Mouse (Mus musculus) kidney, embryonic 14.5 days (tissue): ENCODE results near the gene Mypn. TPM values are rescaled to one million over a fixed set of nuclear protein-coding genes. Genes with fewer than 3 reads are reported as not detected.

Experiments used
- ATAC-seq: fragments of 200-750 bp; cut with Nextera tagmentation; 2 replicates; pipeline ENCODE4 v1.8.0; 2017; ENCODE audit warnings: moderate number of reproducible peaks, mild to moderate bottlenecking, moderate TSS enrichment, moderate library complexity; ENCODE audit not compliant: low FRiP score, low TSS enrichment
- H3K27ac ChIP-seq: fragments of 300-500 bp; sonication (generic); 2 replicates; pipeline ENCODE4 v1.5.1; 2014; ENCODE audit warnings: low read depth, mild to moderate bottlenecking, low read length, moderate library complexity, mixed read lengths
- H3K27me3 ChIP-seq: fragments of 300-500 bp; sonication (generic); 2 replicates; pipeline ENCODE4 v1.6.1; 2014; ENCODE audit warnings: mild to moderate bottlenecking, low read length; ENCODE audit not compliant: control insufficient read depth, insufficient read depth
- H3K36me3 ChIP-seq: fragments of 300-500 bp; sonication (generic); 2 replicates; pipeline ENCODE4 v1.6.1; 2014; ENCODE audit warnings: low read length, mixed read lengths; ENCODE audit not compliant: control insufficient read depth, insufficient read depth
- H3K4me1 ChIP-seq: fragments of 300-500 bp; sonication (generic); 2 replicates; pipeline ENCODE4 v1.6.1; 2014; ENCODE audit warnings: low read length, mixed read lengths; ENCODE audit not compliant: control insufficient read depth, insufficient read depth
- H3K4me2 ChIP-seq: fragments of 300-500 bp; sonication (generic); replicated peaks from 2 replicates; pipeline ENCODE4 v1.6.1; 2014; ENCODE audit warnings: low read depth, mild to moderate bottlenecking, low read length
- H3K4me3 ChIP-seq: fragments of 300-500 bp; sonication (generic); 2 replicates; pipeline ENCODE4 v1.5.1; 2014; ENCODE audit warnings: mild to moderate bottlenecking, low read length
- H3K9ac ChIP-seq: fragments of 300-500 bp; sonication (generic); 2 replicates; pipeline ENCODE4 v1.6.1; 2014; ENCODE audit warnings: low read depth, mild to moderate bottlenecking, low read length, moderate library complexity
- H3K9me3 ChIP-seq: fragments of 300-500 bp; sonication (generic); 2 replicates; pipeline ENCODE4 v1.6.1; 2016; ENCODE audit warnings: low read length; ENCODE audit not compliant: control insufficient read depth
- WGBS: fragments of 180-500 bp; shearing (Covaris S2); extraction: QIAGEN DNeasy Blood & Tissue Kit; methylation state at CpG from one replicate; pipeline ENCODE4 v1.1.7; 2014; 5-methylcytosine and 5-hydroxymethylcytosine counted together
- polyA plus RNA-seq: library from polyadenylated mRNA; unstranded; fragments of >200 nt; fragmentation: Nextera tagmentation; extraction: Ambion mirVana; gene quantifications from 2 replicates; pipeline ENCODE4 v1.2.1, GENCODE M21; 2014

The Mypn gene
- polyA plus RNA-seq, 1 experiment from 2014 or later: not detected

GRCm38 (mm10) chr10:63116376-63116775 lies 87.4 kb downstream of the Mypn start:
- Histone ChIP-seq H3K27ac (no peak overlapping the region), H3K4me3 (no peak overlapping the region), H3K36me3 (no peaks in the 10 kb centered on the region), H3K9me3 (peaks cover 6% of the 10 kb centered on the region; the same call in 1 of the 2 replicates), H3K4me2 (no peak overlapping the region), H3K4me1 (no peaks in the 10 kb centered on the region), H3K9ac (no peak overlapping the region), H3K27me3 (no peaks in the 10 kb centered on the region)
- ATAC-seq: no peak
- WGBS: 96% methylated on average over 9 of the region's 9 CpGs

- ATAC-seq: no peak
- 85% methylated on average over 15 of the region's 15 CpGs for WGBS
- peaks cover 10% of the 10 kb centered on the region for H3K9me3 ChIP-seq
These were observed 87.9 kb downstream of the Mypn start for GRCm38 (mm10) chr10:63115881-63116280.

GRCm38 (mm10) chr10:63113716-63114360 lies 89.9 kb downstream of the Mypn start:
- ATAC-seq: no peak
- Histone ChIP-seq H3K27ac (no peak overlapping the region), H3K9ac (no peak overlapping the region), H3K4me2 (no peak overlapping the region), H3K9me3 (peaks cover 10% of the 10 kb centered on the region), H3K4me3 (no peak overlapping the region), H3K36me3 (no peaks in the 10 kb centered on the region), H3K27me3 (no peaks in the 10 kb centered on the region), H3K4me1 (no peaks in the 10 kb centered on the region)
- WGBS: 84% methylated on average over 6 of the region's 6 CpGs

More at GRCm38 (mm10) chr10:63115881-63116280, 87.9 kb downstream of the Mypn start:
- H3K27me3 ChIP-seq: no peaks in the 10 kb centered on the region
- no peak overlapping the region for H3K27ac ChIP-seq
- H3K4me1 ChIP-seq: no peaks in the 10 kb centered on the region
- H3K4me3 ChIP-seq: no peak overlapping the region
- no peaks in the 10 kb centered on the region for H3K36me3 ChIP-seq
- no peak overlapping the region for H3K9ac ChIP-seq
- no peak overlapping the region for H3K4me2 ChIP-seq

GRCm38 (mm10) chr10:63113027-63113604 lies 90.6 kb downstream of the Mypn start:
- Histone ChIP-seq H3K27ac (no peak overlapping the region), H3K9ac (no peak overlapping the region), H3K4me1 (no peaks in the 10 kb centered on the region), H3K36me3 (no peaks in the 10 kb centered on the region), H3K4me2 (no peak overlapping the region), H3K4me3 (no peak overlapping the region), H3K9me3 (peaks cover 10% of the 10 kb centered on the region), H3K27me3 (no peaks in the 10 kb centered on the region)
- no peak for ATAC-seq
- 51% methylated on average over 5 of the region's 5 CpGs for WGBS

GRCm38 (mm10) chr10:63100657-63101056 lies 103.1 kb downstream of the Mypn start:
- ATAC-seq: no peak

GRCm38 (mm10) chr10:63099941-63100562 lies 103.7 kb downstream of the Mypn start:
- peak overlapping the region; percentile 56 for H3K4me3 ChIP-seq
- WGBS: under 1% methylated on average over 55 of the region's 62 CpGs
- H3K36me3 ChIP-seq: no peaks in the 10 kb centered on the region
- 0 out of 2 replicates have a peak, but pooled peaks cover 2% of the 10 kb centered on the region for H3K9me3 ChIP-seq
- peak overlapping the region; percentile 97 for H3K4me2 ChIP-seq
- peak; percentile 88 for ATAC-seq
- peak overlapping the region; percentile 58; the same call in 1 of the 2 replicates for H3K9ac ChIP-seq
- H3K4me1 ChIP-seq: no peaks in the 10 kb centered on the region
- peaks cover 28% of the 10 kb centered on the region for H3K27me3 ChIP-seq
- H3K27ac ChIP-seq: no peak overlapping the region

More at GRCm38 (mm10) chr10:63100657-63101056, 103.1 kb downstream of the Mypn start:
- H3K27ac ChIP-seq: no peak overlapping the region
- H3K4me3 ChIP-seq: peak overlapping the region; percentile 56
- H3K9me3 ChIP-seq: 0 out of 2 replicates have a peak, but pooled peaks cover 2% of the 10 kb centered on the region
- H3K27me3 ChIP-seq: peaks cover 28% of the 10 kb centered on the region
- H3K9ac ChIP-seq: peak overlapping the region; percentile 58; the same call in 1 of the 2 replicates
- peak overlapping the region; percentile 97 for H3K4me2 ChIP-seq
- 13% methylated on average over 9 of the region's 9 CpGs for WGBS
- H3K36me3 ChIP-seq: no peaks in the 10 kb centered on the region
- H3K4me1 ChIP-seq: no peaks in the 10 kb centered on the region

GRCm38 (mm10) chr10:63099521-63099920 lies 104.2 kb downstream of the Mypn start, which contains the start of gene Atoh7:
Gene Atoh7, plus strand, starts transcription at chr10:63099651.
- 2% methylated on average over 16 of the region's 16 CpGs for WGBS
- peak within 1 kb of the TSS; percentile 58; the same call in 1 of the 2 replicates for H3K9ac ChIP-seq
- no peak for ATAC-seq
- peak within 1 kb of the TSS; percentile 56 for H3K4me3 ChIP-seq
- H3K4me2 ChIP-seq: peak within 1 kb of the TSS; percentile 97
- H3K27ac ChIP-seq: no peak within 1 kb of the TSS
- no peaks in the 10 kb centered on the region for H3K4me1 ChIP-seq
- no peaks in the 10 kb centered on the region for H3K36me3 ChIP-seq
- H3K27me3 ChIP-seq: peaks cover 28% of the 10 kb centered on the region
- H3K9me3 ChIP-seq: 0 out of 2 replicates have a peak, but pooled peaks cover 2% of the 10 kb centered on the region

GRCm38 (mm10) chr10:63098191-63098590 lies 105.6 kb downstream of the Mypn start:
- no peaks in the 10 kb centered on the region for H3K9me3 ChIP-seq

GRCm38 (mm10) chr10:63096757-63097156 lies 107.0 kb downstream of the Mypn start:
- no peak overlapping the region for H3K27ac ChIP-seq
- no peak for ATAC-seq
- no peak overlapping the region for H3K9ac ChIP-seq
- H3K4me2 ChIP-seq: no peak overlapping the region
- H3K27me3 ChIP-seq: peaks cover 28% of the 10 kb centered on the region
- WGBS: 60% methylated on average over 2 of the region's 2 CpGs
- no peaks in the 10 kb centered on the region for H3K36me3 ChIP-seq
- H3K4me3 ChIP-seq: no peak overlapping the region
- H3K4me1 ChIP-seq: no peaks in the 10 kb centered on the region
- H3K9me3 ChIP-seq: no peaks in the 10 kb centered on the region

More at GRCm38 (mm10) chr10:63098191-63098590, 105.6 kb downstream of the Mypn start:
- no peak for ATAC-seq
- Histone ChIP-seq H3K4me2 (no peak overlapping the region), H3K27me3 (peaks cover 28% of the 10 kb centered on the region), H3K27ac (no peak overlapping the region), H3K4me1 (no peaks in the 10 kb centered on the region), H3K4me3 (no peak overlapping the region), H3K36me3 (no peaks in the 10 kb centered on the region), H3K9ac (no peak overlapping the region)
- 65% methylated on average over 12 of the region's 12 CpGs for WGBS
